In genomic region chr5:127379351-127379750, GRCm38 (mm10) we compare ENCODE assay signal across 20 mouse cellular contexts.
DNase-seq lines count a peak whose midpoint lies in the region; ATAC-seq and TF ChIP-seq lines count a peak whose summit lies in the region.
"Had no signal": no experiment of that assay in that cellular context is flagged by ENCODE, and none has a peak within 500 bp of the region (broad histone marks: within the 10 kb centered on the region; RNA-seq: fewer than 3 reads in every experiment).

No protein-coding gene starts in this region.

- H3K4me3 ChIP-seq in layer of hippocampus, adult 2 months: no peak overlapping the region
- H3K4me3 ChIP-seq: embryonic facial prominence, embryonic 13.5 days; hindbrain, embryonic 10.5 days; kidney, embryonic 15.5 days; midbrain, embryonic 12.5 days had no signal

- H3K27ac ChIP-seq in layer of hippocampus, adult 2 months: no peak overlapping the region
- H3K27ac ChIP-seq: embryonic facial prominence, embryonic 13.5 days; hindbrain, embryonic 10.5 days; hindbrain, postnatal 0 days; kidney, embryonic 15.5 days; midbrain, embryonic 12.5 days had no signal

- TF ChIP-seq CTCF in layer of hippocampus, adult 2 months (conservative IDR thresholded peaks at IDR 0.05): no peak

- DNase-seq in cerebellum, postnatal 10 days: no peak
- peak; percentile 21 to 36 for DNase-seq in layer of hippocampus, adult 2 months (ENCODE audit: low spot score in 2 of 2)
- no peak for DNase-seq in layer of hippocampus, postnatal 36 days
- DNase-seq in Muller cell, postnatal 12 days (ENCODE audit: inconsistent ontology term): peak; percentile 52
- peak; percentile 83 for DNase-seq in cerebellum, adult 9-11 months
- DNase-seq in right cerebral cortex, adult 18-20 months: no peak
- DNase-seq: adrenal gland, postnatal 25 days; kidney, postnatal 4 days; left cerebral cortex, postnatal 4 days; liver had no signal

- peak; percentile 52; the same call in 1 of the 2 replicates for ATAC-seq in cerebellum, adult (ENCODE audit: insufficient number of reproducible peaks, low FRiP score, low TSS enrichment)
- no peak for ATAC-seq in activated CD4-positive, CD25-positive, alpha-beta regulatory T cell, adult 4 months
- ATAC-seq: forebrain, embryonic 16.5 days; hindbrain, postnatal 0 days; intestine, postnatal 0 days; Patski had no signal

Comparison
In these comparisons a context has a peak if more than half of its experiments do, and no peak if none do; other contexts are left out.
1. DNase-seq: peak in layer of hippocampus, adult 2 months (2 of 2), Muller cell, postnatal 12 days (single experiment) and cerebellum, adult 9-11 months (single experiment); none in cerebellum, postnatal 10 days (0 of 2), layer of hippocampus, postnatal 36 days (0 of 2) and right cerebral cortex, adult 18-20 months (single experiment).